Mouse (Mus musculus): ENCODE results near the gene Rbm44. TPM values are rescaled to one million over a fixed set of nuclear protein-coding genes. Genes with fewer than 3 reads are reported as not detected.

Gene Rbm44
- polyA plus RNA-seq, 1 experiment: 14.4 TPM

DNA sequence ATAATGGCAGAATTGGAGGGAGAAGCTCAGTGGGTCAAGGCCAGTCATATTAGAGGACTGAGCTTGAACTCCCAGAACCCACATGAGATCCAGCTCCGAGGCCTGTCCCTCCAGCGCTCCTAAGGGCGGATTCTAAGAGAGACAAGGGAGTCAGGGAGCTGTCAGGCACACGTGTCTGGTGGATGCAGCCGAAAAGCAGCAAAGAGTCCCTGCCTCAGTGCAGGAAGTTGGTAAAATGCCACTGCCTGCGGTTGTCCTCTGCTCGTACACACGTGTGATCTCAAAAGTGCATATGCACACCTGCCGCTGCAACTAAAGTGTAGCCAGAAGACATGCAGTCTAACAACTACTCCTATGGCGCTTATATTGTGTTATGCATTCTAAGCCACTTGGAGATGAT lies 38.4 kb downstream of the Rbm44 start:
- H3K36me3 ChIP-seq (ENCODE audit: control insufficient read depth, insufficient read depth, low read length): no peaks in the 10 kb centered on the region
- H3K27me3 ChIP-seq (ENCODE audit: control insufficient read depth, insufficient read depth, low read length): no peaks in the 10 kb centered on the region
- TF ChIP-seq POLR2A (IDR thresholded peaks at IDR 0.05; ENCODE audit: control insufficient read depth, low read depth, low read length) (no peak), CTCF (IDR thresholded peaks at IDR 0.05; ENCODE audit: control insufficient read depth, insufficient read depth, insufficient replicate concordance, low read depth, low read length) (no peak)

GRCm38 (mm10) chr1:91186677-91187076 lies 41.8 kb downstream of the Rbm44 start:
- no peaks in the 10 kb centered on the region for H3K27me3 ChIP-seq (ENCODE audit: control insufficient read depth, insufficient read depth, low read length)
- no peak overlapping the region for H3K4me3 ChIP-seq (ENCODE audit: control insufficient read depth, low read depth, low read length)
- no peak for TF ChIP-seq CTCF (IDR thresholded peaks at IDR 0.05; ENCODE audit: control insufficient read depth, insufficient read depth, insufficient replicate concordance, low read depth, low read length)
- TF ChIP-seq POLR2A (IDR thresholded peaks at IDR 0.05; ENCODE audit: control insufficient read depth, low read depth, low read length): no peak

More for the DNA sequence above, 38.4 kb downstream of the Rbm44 start:
- Histone ChIP-seq H3K27ac (ENCODE audit: control insufficient read depth, insufficient read depth, low read depth, low read length) (no peak overlapping the region), H3K4me3 (ENCODE audit: control insufficient read depth, low read depth, low read length) (no peak overlapping the region), H3K4me1 (ENCODE audit: control insufficient read depth, insufficient read depth, low read length) (peaks cover 4% of the 10 kb centered on the region)

GRCm38 (mm10) chr1:91187315-91187714 lies 42.4 kb downstream of the Rbm44 start:
- H3K27me3 ChIP-seq (ENCODE audit: control insufficient read depth, insufficient read depth, low read length): no peaks in the 10 kb centered on the region
- no peaks in the 10 kb centered on the region for H3K36me3 ChIP-seq (ENCODE audit: control insufficient read depth, insufficient read depth, low read length)
- TF ChIP-seq POLR2A (IDR thresholded peaks at IDR 0.05; ENCODE audit: control insufficient read depth, low read depth, low read length) (no peak), CTCF (IDR thresholded peaks at IDR 0.05; ENCODE audit: control insufficient read depth, insufficient read depth, insufficient replicate concordance, low read depth, low read length) (no peak)
- no peak overlapping the region for H3K4me3 ChIP-seq (ENCODE audit: control insufficient read depth, low read depth, low read length)
- no peak overlapping the region for H3K27ac ChIP-seq (ENCODE audit: control insufficient read depth, insufficient read depth, low read depth, low read length)
- H3K4me1 ChIP-seq (ENCODE audit: control insufficient read depth, insufficient read depth, low read length): no peaks in the 10 kb centered on the region

More at GRCm38 (mm10) chr1:91186677-91187076, 41.8 kb downstream of the Rbm44 start:
- Histone ChIP-seq H3K27ac (ENCODE audit: control insufficient read depth, insufficient read depth, low read depth, low read length) (no peak overlapping the region), H3K4me1 (ENCODE audit: control insufficient read depth, insufficient read depth, low read length) (no peaks in the 10 kb centered on the region), H3K36me3 (ENCODE audit: control insufficient read depth, insufficient read depth, low read length) (no peaks in the 10 kb centered on the region)

GRCm38 (mm10) chr1:91187786-91188640 lies 43.1 kb downstream of the Rbm44 start:
- Histone ChIP-seq H3K36me3 (ENCODE audit: control insufficient read depth, insufficient read depth, low read length) (no peaks in the 10 kb centered on the region), H3K4me1 (ENCODE audit: control insufficient read depth, insufficient read depth, low read length) (no peaks in the 10 kb centered on the region), H3K27me3 (ENCODE audit: control insufficient read depth, insufficient read depth, low read length) (no peaks in the 10 kb centered on the region), H3K27ac (ENCODE audit: control insufficient read depth, insufficient read depth, low read depth, low read length) (no peak overlapping the region), H3K4me3 (ENCODE audit: control insufficient read depth, low read depth, low read length) (no peak overlapping the region)
- TF ChIP-seq CTCF (IDR thresholded peaks at IDR 0.05; ENCODE audit: control insufficient read depth, insufficient read depth, insufficient replicate concordance, low read depth, low read length) (no peak), POLR2A (IDR thresholded peaks at IDR 0.05; ENCODE audit: control insufficient read depth, low read depth, low read length) (no peak)

- TF ChIP-seq POLR2A (IDR thresholded peaks at IDR 0.05; ENCODE audit: control insufficient read depth, low read depth, low read length): no peak
- TF ChIP-seq CTCF (IDR thresholded peaks at IDR 0.05; ENCODE audit: control insufficient read depth, insufficient read depth, insufficient replicate concordance, low read depth, low read length): no peak
- H3K36me3 ChIP-seq (ENCODE audit: control insufficient read depth, insufficient read depth, low read length): no peaks in the 10 kb centered on the region
- no peaks in the 10 kb centered on the region for H3K27me3 ChIP-seq (ENCODE audit: control insufficient read depth, insufficient read depth, low read length)
- H3K4me3 ChIP-seq (ENCODE audit: control insufficient read depth, low read depth, low read length): no peak overlapping the region
- no peak overlapping the region for H3K27ac ChIP-seq (ENCODE audit: control insufficient read depth, insufficient read depth, low read depth, low read length)
- no peaks in the 10 kb centered on the region for H3K4me1 ChIP-seq (ENCODE audit: control insufficient read depth, insufficient read depth, low read length)
Observed at GRCm38 (mm10) chr1:91188851-91189460, 44.1 kb downstream of the Rbm44 start.

DNA sequence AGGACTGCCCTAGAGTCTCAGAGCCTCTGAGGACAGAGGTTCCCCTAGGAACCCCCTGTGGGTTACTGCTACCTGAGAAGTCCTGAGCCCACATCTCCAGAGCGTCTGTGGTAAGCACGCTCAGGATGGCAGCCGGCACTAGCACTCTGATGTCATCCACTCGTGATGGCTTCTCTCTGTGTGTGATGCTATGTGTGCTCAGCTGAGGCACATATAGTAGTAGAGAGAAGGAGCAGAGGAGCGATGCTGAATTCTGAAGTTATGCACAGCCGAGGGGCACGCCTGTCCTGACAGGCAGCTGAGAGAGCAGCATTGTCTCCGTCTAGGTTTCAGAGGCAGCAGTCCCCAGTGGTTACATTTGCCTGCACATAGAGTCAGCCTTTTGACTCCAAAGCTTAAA lies 47.3 kb downstream of the Rbm44 start:
- TF ChIP-seq CTCF (IDR thresholded peaks at IDR 0.05; ENCODE audit: control insufficient read depth, insufficient read depth, insufficient replicate concordance, low read depth, low read length) (no peak), POLR2A (IDR thresholded peaks at IDR 0.05; ENCODE audit: control insufficient read depth, low read depth, low read length) (no peak)
- Histone ChIP-seq H3K4me3 (ENCODE audit: control insufficient read depth, low read depth, low read length) (no peak overlapping the region), H3K27me3 (ENCODE audit: control insufficient read depth, insufficient read depth, low read length) (no peaks in the 10 kb centered on the region), H3K36me3 (ENCODE audit: control insufficient read depth, insufficient read depth, low read length) (no peaks in the 10 kb centered on the region), H3K27ac (ENCODE audit: control insufficient read depth, insufficient read depth, low read depth, low read length) (no peak overlapping the region), H3K4me1 (ENCODE audit: control insufficient read depth, insufficient read depth, low read length) (no peaks in the 10 kb centered on the region)

DNA sequence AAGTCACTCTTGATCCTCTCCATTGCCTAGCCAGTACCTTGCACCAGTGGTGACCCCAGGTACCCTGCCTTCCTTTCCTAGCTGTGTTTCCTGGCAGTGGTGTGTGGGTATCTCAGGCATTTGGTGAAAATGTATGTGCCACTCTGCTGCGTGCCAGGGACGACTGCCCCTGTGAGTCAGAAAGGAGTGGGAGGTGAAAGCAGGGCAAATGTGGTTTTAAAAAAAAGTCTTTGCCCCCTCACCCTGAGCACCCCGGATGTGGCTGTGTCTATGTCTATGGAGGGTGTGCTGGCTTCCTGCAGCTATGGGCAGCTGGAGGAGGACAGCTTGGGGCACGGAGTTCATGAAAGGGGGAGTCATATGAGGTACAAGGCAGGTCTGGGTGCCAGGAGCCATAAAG lies 48.4 kb downstream of the Rbm44 start:
- H3K36me3 ChIP-seq (ENCODE audit: control insufficient read depth, insufficient read depth, low read length): no peaks in the 10 kb centered on the region
- H3K4me3 ChIP-seq (ENCODE audit: control insufficient read depth, low read depth, low read length): no peak overlapping the region
- TF ChIP-seq POLR2A (IDR thresholded peaks at IDR 0.05; ENCODE audit: control insufficient read depth, low read depth, low read length): no peak
- TF ChIP-seq CTCF (IDR thresholded peaks at IDR 0.05; ENCODE audit: control insufficient read depth, insufficient read depth, insufficient replicate concordance, low read depth, low read length): no peak
- H3K27ac ChIP-seq (ENCODE audit: control insufficient read depth, insufficient read depth, low read depth, low read length): no peak overlapping the region
- H3K27me3 ChIP-seq (ENCODE audit: control insufficient read depth, insufficient read depth, low read length): no peaks in the 10 kb centered on the region
- no peaks in the 10 kb centered on the region for H3K4me1 ChIP-seq (ENCODE audit: control insufficient read depth, insufficient read depth, low read length)
